Mouse (Mus musculus) hematopoietic stem cell, adult 5-6 weeks (primary cell): ENCODE data around the gene Tnni3. TPM values are rescaled to one million over a fixed set of nuclear protein-coding genes. Genes with fewer than 3 reads are reported as not detected.
"Not testable (repeated sequence)": the region's sequence is repeated elsewhere in the genome, so short reads cannot be mapped to it uniquely, and the experiment has no call there.

Experiments
- ATAC-seq, 2 experiments: fragments of 125-278 bp in 1 of 2; replicated peaks in 1 of 2; 2 replicates each; pipeline ENCODE4 v1.8.0; 2016 to 2017; ENCODE audit warnings: inconsistent platforms in 2 of 2, mild to moderate bottlenecking in 2 of 2, moderate number of reproducible peaks in 2 of 2, low read depth in 1 of 2, moderate TSS enrichment in 1 of 2; ENCODE audit not compliant: low FRiP score in 2 of 2, poor library complexity in 2 of 2, severe bottlenecking in 2 of 2, insufficient read depth in 1 of 2, low TSS enrichment in 1 of 2
- total RNA-seq: library from RNA; stranded (forward); fragments of 172-1452, 232-1000 nt; gene quantifications from 2 replicates; pipeline ENCODE4 v1.2.3, GENCODE M21; 2017

Gene Tnni3
- 7.0 and 7.1 TPM in 2 replicates for total RNA-seq

DNA sequence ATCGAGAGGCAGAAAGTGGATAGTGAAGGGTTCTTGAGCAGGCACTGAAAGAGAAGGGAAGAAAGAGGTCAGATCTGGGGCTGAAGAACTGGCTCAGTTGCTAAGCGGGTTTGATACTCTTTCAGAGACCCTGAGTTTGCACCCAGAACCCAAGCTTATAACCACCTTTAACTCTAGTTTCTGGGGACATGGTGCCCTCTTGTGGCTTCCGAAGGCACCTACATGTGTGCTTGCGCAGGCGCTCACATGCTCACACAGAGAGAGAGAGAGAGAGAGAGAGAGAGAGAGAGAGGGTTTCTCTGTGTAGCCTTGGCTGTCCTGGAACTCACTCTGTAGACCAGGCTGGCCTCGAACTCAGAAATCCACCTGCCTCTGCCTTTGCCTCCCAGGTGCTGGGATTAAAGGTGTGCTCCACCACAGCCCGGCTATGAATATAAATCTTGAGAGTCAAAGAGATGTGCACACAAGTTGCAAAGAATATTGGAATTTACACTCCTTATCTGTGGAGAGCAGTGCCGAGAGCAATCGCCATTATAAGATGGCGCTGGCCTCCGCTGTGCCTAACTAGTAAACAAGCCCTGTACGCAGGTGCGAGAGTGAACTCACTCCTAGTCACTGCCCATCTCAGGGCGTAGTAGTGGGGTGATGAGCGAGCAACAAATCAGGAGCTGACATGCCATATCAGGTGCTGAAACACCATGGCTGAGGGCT lies at the start of gene Tnni3:
Tnni3 (minus strand) TSS at position 18 of the 711 bp plus-strand sequence.
- peak; percentile 28 to 41; a peak in 1 of 4 replicates for ATAC-seq

DNA sequence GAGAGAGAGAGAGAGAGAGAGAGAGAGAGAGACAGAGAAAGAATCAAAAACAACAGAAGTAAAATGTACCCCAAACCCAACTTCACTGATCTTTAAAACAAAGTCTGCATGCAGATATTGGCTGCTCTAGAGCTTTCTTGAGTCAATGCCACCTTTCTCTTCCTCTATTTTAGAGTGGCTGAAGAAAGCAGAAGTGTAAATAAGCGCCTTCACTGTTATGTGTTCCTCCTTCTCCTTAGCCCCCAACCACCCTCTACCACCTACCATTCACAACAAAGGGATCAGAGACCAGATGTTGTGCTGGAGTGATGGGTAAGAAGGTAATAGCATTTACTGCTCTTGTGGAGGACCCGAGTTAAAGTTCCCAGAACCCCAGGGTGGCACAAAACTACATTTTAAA lies 48.3 kb upstream of the Tnni3 start:
- ATAC-seq = peak; percentile 71 to 78

DNA sequence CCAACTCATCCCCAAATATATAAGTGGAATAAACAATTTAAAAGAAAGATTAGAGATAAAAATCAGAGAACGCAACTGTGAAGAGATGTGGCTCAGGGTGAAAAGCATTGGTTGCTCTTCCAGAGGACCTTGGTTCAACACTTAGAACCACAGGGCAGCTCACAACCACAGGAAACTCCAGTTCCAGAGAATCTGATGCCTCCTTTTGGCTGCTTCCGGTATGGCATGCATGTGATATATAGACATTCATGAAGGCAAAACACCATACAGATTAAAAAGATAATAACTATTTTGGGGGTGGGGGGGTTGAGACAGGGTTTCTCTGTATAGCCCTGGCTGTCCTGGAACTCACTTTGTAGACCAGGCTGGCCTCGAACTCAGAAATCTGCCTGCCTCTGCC lies 38.6 kb upstream of the Tnni3 start:
- no peak for ATAC-seq

DNA sequence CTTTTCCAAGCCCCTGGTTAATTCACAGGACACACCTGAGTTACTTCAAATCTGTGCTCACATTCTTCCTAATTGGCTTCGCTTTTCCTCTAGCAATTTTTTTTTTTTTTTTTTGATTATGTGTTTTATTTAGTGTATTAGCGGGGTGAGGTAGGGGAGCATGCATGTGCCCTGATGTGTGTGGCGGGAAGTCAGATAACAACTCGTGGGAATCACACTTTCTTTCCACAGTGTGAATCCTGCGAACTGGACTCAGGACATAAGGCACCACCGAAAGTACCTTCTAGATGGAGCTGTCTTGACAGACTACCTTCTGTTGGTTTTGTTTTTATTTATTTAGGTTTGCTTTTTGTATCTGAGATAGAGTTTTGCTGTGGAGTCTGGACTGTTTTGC lies 33.1 kb upstream of the Tnni3 start:
- ATAC-seq = no peak

DNA sequence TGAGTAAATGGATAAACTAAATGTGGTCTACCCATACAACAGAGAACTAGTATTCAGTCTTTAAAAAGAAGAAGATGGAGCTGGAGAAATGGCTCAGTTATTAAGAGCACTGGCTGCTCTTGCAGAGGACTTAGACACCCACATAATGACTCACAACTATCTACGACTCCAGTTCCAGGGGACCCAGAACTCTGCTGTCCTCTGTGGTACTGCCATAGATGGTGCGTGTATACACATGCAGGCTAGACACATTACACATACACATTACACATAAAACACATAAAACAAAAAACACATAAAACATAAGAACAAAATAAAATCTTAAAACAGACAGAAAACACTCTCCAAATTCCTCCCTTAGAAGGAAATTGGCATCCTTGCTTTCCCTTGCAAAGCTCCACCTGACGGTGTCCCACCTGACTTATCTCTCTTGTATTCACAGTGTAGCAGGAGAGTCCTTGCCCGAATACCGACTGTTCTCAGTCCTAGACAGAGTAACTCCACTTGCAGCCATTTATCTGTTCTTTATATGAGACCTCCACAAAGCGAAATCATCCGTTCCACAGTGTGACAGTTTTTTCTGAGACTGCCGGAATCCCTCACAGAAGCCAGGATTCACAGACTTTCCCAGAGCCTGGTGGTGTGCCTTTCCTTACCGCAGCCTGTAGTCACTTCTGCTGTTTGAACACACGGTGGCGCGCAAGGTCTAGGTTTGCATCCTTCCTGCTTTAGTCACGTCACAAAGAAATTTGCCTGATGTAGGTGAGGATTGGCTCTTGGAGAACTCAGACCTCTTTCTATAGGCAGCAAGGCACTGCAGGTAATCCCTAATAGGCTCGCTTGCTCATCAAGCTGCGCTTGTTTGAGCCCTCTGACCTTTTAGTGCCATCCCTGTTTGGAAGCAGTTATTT lies 32.5 kb upstream of the Tnni3 start:
- peak; percentile 98 to 99 for ATAC-seq

DNA sequence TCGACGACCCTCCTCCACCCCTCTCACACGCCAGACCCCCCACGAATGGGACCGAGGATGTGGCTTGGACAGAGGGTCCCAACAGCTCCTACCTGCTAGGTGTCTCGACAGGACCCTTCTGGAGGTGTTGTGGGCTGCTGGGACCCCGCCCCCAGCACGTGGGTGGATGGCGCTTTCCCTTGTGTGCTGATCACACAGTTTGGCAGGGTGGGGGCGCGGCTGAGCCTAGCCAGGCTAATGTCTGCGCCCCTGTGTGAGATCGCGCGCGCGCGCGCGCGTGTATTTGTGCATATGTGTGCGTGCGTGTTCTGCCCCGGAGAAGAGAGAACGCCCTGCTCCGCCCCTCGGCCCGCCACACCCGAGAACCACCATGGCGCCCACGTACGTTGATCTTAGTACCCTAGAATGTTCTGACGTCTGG lies 23.2 kb upstream of the Tnni3 start, which contains the start of gene Syt5:
Syt5 (minus strand) TSS at position 321 of the 421 bp plus-strand sequence.
- ATAC-seq = peak in 1 of 2 experiments; percentile 15; a peak in 1 of 4 replicates

DNA sequence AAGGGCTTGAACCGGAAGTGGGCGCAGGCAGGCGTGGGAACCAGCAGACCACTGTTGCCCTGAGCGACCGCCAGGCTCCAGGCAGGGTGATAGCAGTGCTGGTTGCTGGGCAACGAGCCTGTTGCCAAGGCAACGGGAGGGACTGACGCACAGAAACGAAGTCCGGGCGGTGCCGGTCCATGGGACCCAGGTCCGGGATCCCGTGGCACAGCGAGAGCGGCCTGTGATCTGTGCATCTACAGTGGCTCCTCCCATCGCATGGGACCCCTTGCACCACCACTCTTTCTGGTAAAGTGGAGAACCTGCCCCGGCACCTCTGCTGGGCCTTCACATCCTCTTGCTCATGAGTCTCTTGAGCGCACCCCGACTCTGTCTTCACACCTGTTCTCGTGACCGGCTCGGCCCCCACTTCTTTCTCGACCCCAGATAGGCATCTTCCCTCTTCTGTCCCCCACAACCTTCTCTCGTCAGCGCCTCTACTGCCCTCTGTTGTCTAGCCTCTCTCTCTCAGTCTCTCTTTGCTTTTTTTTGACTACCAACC lies 22.6 kb upstream of the Tnni3 start:
- ATAC-seq = peak; percentile 42 to 52; a peak in 3 of 4 replicates

DNA sequence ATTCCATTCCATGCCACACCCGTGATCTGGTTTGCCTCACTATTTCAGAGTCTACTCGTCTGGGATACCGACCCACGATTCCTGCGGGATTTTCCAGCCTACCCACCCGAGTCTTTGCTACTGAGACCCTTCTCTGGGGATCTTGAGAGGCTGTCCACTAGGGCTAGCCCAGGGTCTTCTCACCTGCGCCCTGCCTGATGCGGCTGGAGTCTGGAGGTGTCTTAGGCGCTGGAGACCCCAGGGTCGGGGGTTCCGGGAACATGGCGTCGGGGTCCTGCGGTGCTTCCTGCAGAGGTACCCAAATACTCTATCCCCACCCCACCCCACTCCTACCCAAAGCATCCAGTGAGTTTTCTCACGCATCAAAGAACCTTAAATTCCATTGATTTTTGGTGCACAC lies 22.0 kb upstream of the Tnni3 start:
- ATAC-seq = no peak

DNA sequence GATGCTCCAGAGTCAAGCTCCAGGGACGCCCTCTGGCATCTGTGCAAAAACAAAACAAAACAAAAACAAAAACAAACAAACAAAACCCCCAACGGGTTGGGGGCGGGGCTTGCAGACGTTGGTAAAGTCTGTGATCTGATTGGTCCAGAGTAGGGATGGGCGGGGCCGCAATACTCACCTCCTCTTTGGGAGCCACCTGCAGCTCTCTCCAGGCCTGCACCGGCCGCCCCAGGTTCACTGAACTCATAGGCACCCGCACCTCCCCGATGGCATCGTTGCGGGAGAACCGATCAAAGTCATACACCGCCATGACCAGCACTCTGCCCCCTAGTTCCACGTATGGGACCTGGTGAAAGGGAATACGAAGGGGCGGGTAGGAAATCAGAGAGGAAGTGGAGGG lies 18.0 kb upstream of the Tnni3 start:
- no peak for ATAC-seq

DNA sequence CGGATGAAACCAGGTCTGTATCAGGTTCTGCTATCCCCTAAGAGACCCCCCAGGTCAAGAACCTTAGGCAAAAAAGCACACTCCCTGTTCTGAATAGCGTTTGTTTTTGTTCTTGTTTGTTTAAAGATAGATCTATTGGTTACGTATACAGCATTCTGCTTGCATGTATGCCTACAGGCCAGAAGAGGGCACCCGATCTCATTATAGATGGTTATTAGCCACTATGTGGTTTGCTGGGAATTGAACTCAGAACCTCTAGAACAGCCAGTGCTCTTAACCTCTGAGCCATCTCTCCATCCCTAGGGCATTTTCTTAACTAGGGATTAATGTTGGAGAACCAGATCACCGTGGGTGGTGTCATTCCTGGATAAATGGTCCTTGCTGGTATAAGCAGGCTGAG lies 17.3 kb upstream of the Tnni3 start:
- ATAC-seq = no peak

DNA sequence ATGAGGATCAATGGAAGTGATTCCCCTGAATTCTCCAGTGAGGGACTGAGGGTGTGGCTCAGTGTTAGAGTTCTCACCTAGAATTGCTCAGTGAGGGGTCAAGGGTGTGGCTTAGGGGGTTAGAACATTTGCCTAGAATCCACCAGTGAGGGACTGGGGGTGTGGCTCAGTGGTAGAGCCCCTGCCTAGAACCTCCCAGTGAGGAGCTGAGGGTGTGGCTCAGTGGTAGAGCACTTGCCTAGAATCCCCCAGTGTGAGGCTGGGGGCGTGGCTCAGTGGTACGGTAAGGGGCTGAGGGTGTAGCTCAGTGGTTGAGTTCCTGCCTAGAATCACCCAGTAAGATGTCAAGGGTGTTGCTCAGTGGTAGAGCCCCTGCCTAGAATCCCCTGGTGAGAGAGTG lies 15.0 kb upstream of the Tnni3 start:
- ATAC-seq = no peak

DNA sequence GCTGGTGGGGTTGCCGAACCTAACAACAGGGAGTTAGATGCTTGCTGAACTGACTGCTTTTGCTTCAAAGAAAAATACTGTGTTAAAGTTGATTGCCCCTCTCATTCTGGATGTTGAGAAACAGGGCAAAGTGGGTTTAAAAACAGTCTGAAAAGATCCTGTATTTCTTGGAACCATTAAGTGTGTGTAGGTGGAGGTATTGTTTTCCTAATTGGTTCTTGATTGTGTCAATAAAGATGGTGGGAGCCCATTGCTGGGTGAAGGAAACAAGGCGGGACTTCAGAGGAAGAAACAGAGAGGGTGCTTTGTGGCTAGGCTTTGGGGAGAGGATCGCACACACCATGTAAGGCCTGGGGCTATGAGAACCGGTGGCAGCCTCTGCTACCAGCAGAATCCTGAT lies 13.2 kb upstream of the Tnni3 start:
- ATAC-seq = no peak

DNA sequence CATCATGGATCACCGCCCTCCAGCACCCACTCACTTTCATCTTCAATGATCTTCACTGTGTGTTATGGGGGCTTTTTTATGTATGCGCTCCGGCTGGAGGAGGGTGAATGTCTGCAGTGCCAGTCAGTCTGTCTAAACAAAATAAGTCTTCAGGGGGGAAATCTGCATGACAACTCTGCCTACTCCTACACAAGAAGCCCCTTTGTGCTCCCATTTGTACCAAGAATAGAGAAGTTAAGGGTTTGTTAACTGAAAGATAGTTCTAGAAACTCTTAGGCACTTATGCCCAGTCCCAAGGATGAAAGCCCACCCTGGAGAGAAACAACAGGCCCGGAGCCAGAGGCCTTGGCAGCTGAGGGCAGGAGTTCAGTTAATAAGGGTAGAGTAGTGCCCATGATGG lies 12.3 kb upstream of the Tnni3 start:
- ATAC-seq = no peak

DNA sequence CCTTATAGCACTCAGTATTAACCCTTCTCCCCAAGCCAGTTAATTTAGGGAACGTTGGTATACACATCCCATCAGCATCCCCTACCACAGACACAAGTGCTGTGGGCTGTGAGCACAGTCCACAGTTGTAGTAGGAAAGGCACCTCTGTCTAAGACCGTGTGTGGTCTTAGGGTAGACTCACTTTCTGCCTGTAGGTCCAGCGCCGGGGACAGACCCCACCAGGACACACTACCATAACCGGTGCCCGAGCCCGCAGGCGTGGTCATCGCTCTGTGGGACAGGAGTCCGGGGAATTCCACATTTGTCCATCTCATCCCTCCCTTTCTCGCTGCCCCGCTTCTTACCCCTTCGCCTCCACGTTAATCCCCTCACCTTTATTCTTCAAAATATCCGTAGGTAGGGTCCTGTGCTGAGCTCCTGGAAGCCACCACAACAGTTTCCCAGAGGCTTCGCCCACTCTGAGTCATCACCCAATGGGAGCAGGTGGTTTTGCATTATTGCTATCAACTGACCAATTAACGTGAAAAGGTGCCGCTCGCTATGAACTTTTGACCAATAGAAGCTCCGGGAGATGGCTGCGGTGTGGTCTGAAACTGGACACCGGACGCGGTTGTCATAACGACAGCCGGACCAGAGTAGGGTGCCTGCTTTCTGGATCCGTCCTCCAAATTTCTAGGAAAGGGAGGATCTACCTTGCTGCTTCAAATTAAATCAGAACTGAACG lies 8.1 kb upstream of the Tnni3 start, which contains the start of gene Dnaaf3:
Dnaaf3 (minus strand) TSS at position 449 of the 725 bp plus-strand sequence.
- ATAC-seq = peak; percentile 70 to 81

DNA sequence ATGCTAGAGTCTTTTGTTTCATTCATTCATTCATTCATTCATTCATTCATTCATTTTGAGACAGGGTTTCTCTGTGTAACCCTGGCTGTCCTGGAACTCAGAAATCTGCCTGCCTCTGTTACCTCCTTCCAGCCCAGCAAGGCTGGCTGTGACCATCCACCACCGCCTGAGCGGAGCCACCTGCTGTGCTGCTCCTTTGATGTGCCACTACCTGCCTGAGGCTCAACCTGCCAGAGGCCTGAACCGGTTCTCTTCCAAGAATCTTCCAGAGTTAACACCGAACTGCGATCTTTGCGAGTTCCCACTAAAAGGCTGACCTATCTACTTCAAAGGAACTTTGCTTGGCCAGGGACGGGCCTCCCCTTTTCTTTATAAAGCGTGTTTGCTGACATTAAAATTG lies 6.1 kb upstream of the Tnni3 start:
- ATAC-seq = not testable (repeated sequence)

DNA sequence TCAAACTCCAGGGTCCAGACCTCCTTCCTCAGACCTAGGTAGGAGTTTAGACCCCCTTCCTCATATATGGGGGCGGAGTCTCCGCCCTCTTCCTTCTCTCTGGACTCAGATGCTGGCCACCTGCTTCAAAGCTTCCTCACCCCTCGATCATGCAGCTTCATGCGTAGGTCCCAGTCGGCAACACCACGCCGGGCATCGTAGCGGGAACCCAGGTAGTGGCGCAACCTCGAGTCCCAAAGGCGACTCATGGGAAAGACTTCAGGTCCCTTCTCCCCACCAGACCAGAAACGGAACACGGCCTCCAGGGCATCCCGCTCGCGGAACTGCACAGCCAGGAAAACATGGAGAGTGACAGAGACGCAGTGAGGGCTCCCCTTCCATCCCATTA lies 3.3 kb upstream of the Tnni3 start:
- ATAC-seq = 0 out of 4 replicates have a peak, but pooled peaks of 1 of the 2 experiments have one; percentile 5
